Mouse (Mus musculus): ENCODE data around the gene Ppp2r3d. TPM values are rescaled to one million over a fixed set of nuclear protein-coding genes. Genes with fewer than 3 reads are reported as not detected.

Gene Ppp2r3d
- 442 and 557 TPM in 2 replicates for polyA plus RNA-seq (2012)

GRCm38 (mm10) chr9:124476096-124476902, at the start of gene Ppp2r3d:
Gene Ppp2r3d (minus strand): TSS chr9:124476898.

GRCm38 (mm10) chr9:124493693-124494092, 17.0 kb upstream of the Ppp2r3d start, which contains the start of gene Gm21836:
Gene Gm21836 (minus strand): TSS chr9:124493793.

Other genes starting within 250 kb of the Ppp2r3d start
- 0.12 and 0.54 TPM in 2 replicates for gene 2010315B03Rik, start 164.2 kb downstream of the Ppp2r3d start, polyA plus RNA-seq (2012)
- not detected in 2 replicates for gene Gm21836, start 16.9 kb upstream of the Ppp2r3d start, polyA plus RNA-seq (2012)

All from megakaryocyte-erythroid progenitor cell, adult 5 weeks (primary cell).